Mouse (Mus musculus) NIH3T3 (cell line): Measurements from ENCODE around the gene Rfwd3.
"Not testable (repeated sequence)": the region's sequence is repeated elsewhere in the genome, so short reads cannot be mapped to it uniquely, and the experiment has no call there.

ENCODE experiments used
- DNase-seq: peaks from one replicate; pipeline ENCODE4 v3.0.0-alpha.2; 2012; ENCODE audit warnings: low read depth

The Rfwd3 gene

GRCm38 (mm10) chr8:111299821-111300568 is at the start of gene Rfwd3:
Gene Rfwd3 (minus strand): TSS chr8:111300222.
- peak; percentile 98 for DNase-seq

GRCm38 (mm10) chr8:111343225-111343624 is 43.2 kb upstream of the Rfwd3 start:
- DNase-seq, result peak; percentile 94

- no peak for DNase-seq
Observed at GRCm38 (mm10) chr8:111340186-111340585, 40.2 kb upstream of the Rfwd3 start.

- DNase-seq, result no peak
Observed at GRCm38 (mm10) chr8:111338370-111339208, 38.6 kb upstream of the Rfwd3 start.

- DNase-seq, result peak; percentile 83
Observed at GRCm38 (mm10) chr8:111337890-111338347, 37.9 kb upstream of the Rfwd3 start, which contains the start of gene Mlkl. Gene Mlkl (minus strand): TSS chr8:111338177.

- DNase-seq, result peak; percentile 58
Observed at GRCm38 (mm10) chr8:111337311-111337889, 37.4 kb upstream of the Rfwd3 start.

GRCm38 (mm10) chr8:111336692-111337091 is 36.7 kb upstream of the Rfwd3 start:
- DNase-seq, result peak; percentile 24

- DNase-seq, result no peak
Observed at GRCm38 (mm10) chr8:111325222-111325790, 25.3 kb upstream of the Rfwd3 start.

- DNase-seq, result no peak
Observed at GRCm38 (mm10) chr8:111314729-111315128, 14.7 kb upstream of the Rfwd3 start.

GRCm38 (mm10) chr8:111313961-111314360 is 13.9 kb upstream of the Rfwd3 start:
- DNase-seq, result not testable (repeated sequence)

GRCm38 (mm10) chr8:111312758-111313162 is 12.7 kb upstream of the Rfwd3 start:
- DNase-seq, result peak; percentile 25

- not testable (repeated sequence) for DNase-seq
Observed at GRCm38 (mm10) chr8:111310006-111310405, 10.0 kb upstream of the Rfwd3 start.

GRCm38 (mm10) chr8:111305031-111305730 is 5.2 kb upstream of the Rfwd3 start:
- peak; percentile 41 for DNase-seq

GRCm38 (mm10) chr8:111304359-111304758 is 4.3 kb upstream of the Rfwd3 start:
- DNase-seq, result no peak

- DNase-seq, result not testable (repeated sequence)
Observed at GRCm38 (mm10) chr8:111303076-111303803, 3.2 kb upstream of the Rfwd3 start.

GRCm38 (mm10) chr8:111300597-111301546 is 850 bp upstream of the Rfwd3 start:
- DNase-seq, result peak; percentile 21

GRCm38 (mm10) chr8:111299363-111299820 is 630 bp downstream of the Rfwd3 start:
- peak; percentile 62 for DNase-seq

- DNase-seq, result no peak
Observed at GRCm38 (mm10) chr8:111298011-111298410, 2.0 kb downstream of the Rfwd3 start.

GRCm38 (mm10) chr8:111291733-111292132 is 8.3 kb downstream of the Rfwd3 start:
- no peak for DNase-seq
